Mouse (Mus musculus) neural tube, embryonic 11.5 days (tissue): ENCODE measurements at regions not wholly inside any gene's neighbourhood (a gene's known extent, or its start where the extent isn't known, plus 50 kb on each side); places are given as distances from the start of the nearest gene placed in this dataset.
A peak's percentile ranks its signal among the peaks of the same experiment; 100 is the strongest.

Experiments used
- ATAC-seq: fragments of 200-750 bp; cut with Nextera tagmentation; 2 replicates; pipeline ENCODE4 v1.8.0; 2017; ENCODE audit warnings: moderate number of reproducible peaks, mild to moderate bottlenecking, moderate TSS enrichment, moderate library complexity; ENCODE audit not compliant: insufficient read depth, low FRiP score, low TSS enrichment
- DNase-seq: peaks from one replicate; pipeline ENCODE4 v3.0.0-alpha.2; 2015; ENCODE audit warnings: low spot score
- H3K27ac ChIP-seq: fragments of 300-500 bp; sonication (generic); 2 replicates; pipeline ENCODE4 v1.5.1; 2014; ENCODE audit warnings: low read depth, mild to moderate bottlenecking, low read length
- H3K27me3 ChIP-seq: fragments of 300-500 bp; sonication (generic); 2 replicates; pipeline ENCODE4 v1.6.1; 2014; ENCODE audit warnings: mild to moderate bottlenecking, low read length, mixed read lengths; ENCODE audit not compliant: control insufficient read depth, insufficient read depth
- H3K36me3 ChIP-seq: fragments of 300-500 bp; sonication (generic); 2 replicates; pipeline ENCODE4 v1.6.1; 2014; ENCODE audit warnings: mild to moderate bottlenecking, low read length, moderate library complexity, mixed read lengths; ENCODE audit not compliant: control insufficient read depth, insufficient read depth
- H3K4me1 ChIP-seq: fragments of 300-500 bp; sonication (generic); 2 replicates; pipeline ENCODE4 v1.6.1; 2014; ENCODE audit warnings: low read length, mixed read lengths; ENCODE audit not compliant: control insufficient read depth, insufficient read depth
- H3K4me2 ChIP-seq: fragments of 300-500 bp; sonication (generic); 2 replicates; pipeline ENCODE4 v1.6.1; 2014; ENCODE audit warnings: low read depth, mild to moderate bottlenecking, moderate library complexity
- H3K4me3 ChIP-seq: fragments of 300-500 bp; sonication (generic); 2 replicates; pipeline ENCODE4 v1.5.1; 2014; ENCODE audit warnings: low read depth, low read length
- H3K9ac ChIP-seq: fragments of 300-500 bp; sonication (generic); 2 replicates; pipeline ENCODE4 v1.6.1; 2014; ENCODE audit warnings: mild to moderate bottlenecking, low read length
- H3K9me3 ChIP-seq: fragments of 300-500 bp; sonication (generic); 2 replicates; pipeline ENCODE4 v1.6.1; 2016; ENCODE audit warnings: low read length; ENCODE audit not compliant: control insufficient read depth
- WGBS: fragments of 180-500 bp; shearing (Covaris S2); extraction: QIAGEN DNeasy Blood & Tissue Kit; methylation state at CpG from one replicate; pipeline ENCODE4 v1.1.7; 2014; 5-methylcytosine and 5-hydroxymethylcytosine counted together

DNA sequence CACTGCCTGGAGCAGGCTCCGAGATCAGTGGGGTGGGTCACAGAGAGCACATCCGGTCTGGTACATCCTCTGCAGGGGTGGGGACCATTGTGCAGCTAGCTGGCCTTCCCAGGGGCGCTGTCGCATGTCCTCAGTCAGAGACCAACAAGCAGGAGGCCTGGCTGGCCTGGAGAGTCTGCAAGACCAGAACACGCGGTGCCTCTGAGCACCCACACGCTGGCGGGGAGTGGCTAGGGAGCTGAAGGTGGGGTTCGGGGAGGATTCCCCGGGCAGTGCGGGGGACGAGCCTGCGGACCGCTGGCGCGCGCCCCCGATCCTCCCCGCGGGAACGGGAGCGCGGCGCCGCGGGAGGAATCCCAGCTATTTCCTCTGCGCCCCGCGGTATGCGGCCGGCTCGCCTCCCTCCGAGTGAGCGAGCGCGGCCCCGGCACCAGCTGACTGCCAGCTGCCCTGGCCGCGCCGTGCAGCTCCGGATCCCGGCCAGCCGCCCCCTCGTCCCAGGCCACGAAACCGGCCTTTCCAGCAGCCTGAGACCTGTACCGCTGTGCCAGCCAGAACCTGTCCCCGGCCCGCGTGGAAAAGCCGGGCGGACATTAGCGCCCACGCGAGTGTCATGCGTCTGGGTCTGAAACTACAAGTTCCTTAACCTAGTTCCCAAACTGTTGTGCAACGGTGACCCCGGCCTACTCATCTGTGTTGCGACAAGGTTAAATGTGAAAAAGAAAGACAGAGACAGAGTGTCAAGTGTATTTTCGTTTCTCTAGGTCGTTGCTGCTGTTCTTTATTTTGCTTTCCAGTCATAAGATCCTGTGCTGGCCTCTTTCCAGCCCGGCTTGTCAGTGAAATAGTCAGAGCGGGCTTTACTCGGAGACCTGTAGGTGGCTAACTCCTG is 61.2 kb downstream of the Pkdcc start:
- peak overlapping the region; percentile 40 for H3K4me3 ChIP-seq
- ATAC-seq (peak; percentile 84), DNase-seq (peak; percentile 82)
- no peaks in the 10 kb centered on the region for H3K27me3 ChIP-seq
- H3K4me2 ChIP-seq = peak overlapping the region; percentile 82
- H3K9me3 ChIP-seq = no peaks in the 10 kb centered on the region
- H3K4me1 ChIP-seq = peaks cover 20% of the 10 kb centered on the region
- 6% methylated on average over 45 of the region's 64 CpGs for WGBS
- peak overlapping the region; percentile 58 for H3K27ac ChIP-seq
- peak overlapping the region; percentile 64 for H3K9ac ChIP-seq
- H3K36me3 ChIP-seq = no peaks in the 10 kb centered on the region

DNA sequence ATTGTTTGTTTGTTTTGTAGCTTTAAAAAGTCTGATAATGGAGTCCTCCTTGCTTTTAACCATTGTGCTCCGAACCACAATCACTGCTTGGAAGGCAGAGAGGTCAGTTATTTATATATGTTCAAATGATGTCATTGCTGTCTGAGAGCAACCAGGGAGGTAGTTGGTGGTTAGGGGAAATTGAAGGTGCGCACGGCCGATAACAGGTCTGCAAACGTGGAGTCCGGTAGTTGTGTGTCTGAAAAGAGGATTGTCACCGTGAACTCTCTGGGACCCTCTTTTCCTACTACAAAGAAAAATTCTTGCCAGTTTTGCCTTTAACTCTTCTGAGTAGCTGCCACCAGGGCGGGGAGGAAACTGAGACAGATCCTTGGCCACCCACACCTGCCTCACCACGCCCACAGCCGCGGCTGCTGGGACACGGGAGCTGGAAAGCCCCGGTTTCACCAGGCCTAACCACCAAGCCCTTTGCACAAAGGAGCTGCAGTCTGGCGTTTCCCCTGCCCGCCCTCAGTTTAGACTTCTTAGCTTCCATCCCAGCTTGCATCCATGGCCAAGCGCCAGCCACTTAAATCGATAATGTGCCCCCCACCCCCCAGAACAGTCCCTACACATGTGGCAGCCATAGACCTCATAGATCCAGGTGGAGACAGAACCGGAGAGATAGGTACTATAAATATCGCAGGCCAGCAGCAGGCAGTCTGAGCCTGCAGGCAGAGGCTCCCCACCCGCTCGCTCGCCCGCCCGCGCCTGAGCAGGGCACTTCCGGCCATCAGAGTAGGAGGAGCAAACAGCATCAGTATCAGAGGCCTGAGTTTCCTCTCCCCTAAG is 62.2 kb downstream of the Pkdcc start:
- peak; percentile 71 for DNase-seq
- peak; percentile 31; the same call in 1 of the 2 replicates for ATAC-seq
- no peaks in the 10 kb centered on the region for H3K27me3 ChIP-seq
- peaks cover 20% of the 10 kb centered on the region for H3K4me1 ChIP-seq
- peak overlapping the region; percentile 10; the same call in 1 of the 2 replicates for H3K4me3 ChIP-seq
- peak overlapping the region; percentile 56 for H3K9ac ChIP-seq
- H3K27ac ChIP-seq = peak overlapping the region; percentile 51; the same call in 1 of the 2 replicates
- WGBS = 28% methylated on average over 26 of the region's 26 CpGs
- H3K36me3 ChIP-seq = no peaks in the 10 kb centered on the region
- no peaks in the 10 kb centered on the region for H3K9me3 ChIP-seq
- H3K4me2 ChIP-seq = peak overlapping the region; percentile 33

DNA sequence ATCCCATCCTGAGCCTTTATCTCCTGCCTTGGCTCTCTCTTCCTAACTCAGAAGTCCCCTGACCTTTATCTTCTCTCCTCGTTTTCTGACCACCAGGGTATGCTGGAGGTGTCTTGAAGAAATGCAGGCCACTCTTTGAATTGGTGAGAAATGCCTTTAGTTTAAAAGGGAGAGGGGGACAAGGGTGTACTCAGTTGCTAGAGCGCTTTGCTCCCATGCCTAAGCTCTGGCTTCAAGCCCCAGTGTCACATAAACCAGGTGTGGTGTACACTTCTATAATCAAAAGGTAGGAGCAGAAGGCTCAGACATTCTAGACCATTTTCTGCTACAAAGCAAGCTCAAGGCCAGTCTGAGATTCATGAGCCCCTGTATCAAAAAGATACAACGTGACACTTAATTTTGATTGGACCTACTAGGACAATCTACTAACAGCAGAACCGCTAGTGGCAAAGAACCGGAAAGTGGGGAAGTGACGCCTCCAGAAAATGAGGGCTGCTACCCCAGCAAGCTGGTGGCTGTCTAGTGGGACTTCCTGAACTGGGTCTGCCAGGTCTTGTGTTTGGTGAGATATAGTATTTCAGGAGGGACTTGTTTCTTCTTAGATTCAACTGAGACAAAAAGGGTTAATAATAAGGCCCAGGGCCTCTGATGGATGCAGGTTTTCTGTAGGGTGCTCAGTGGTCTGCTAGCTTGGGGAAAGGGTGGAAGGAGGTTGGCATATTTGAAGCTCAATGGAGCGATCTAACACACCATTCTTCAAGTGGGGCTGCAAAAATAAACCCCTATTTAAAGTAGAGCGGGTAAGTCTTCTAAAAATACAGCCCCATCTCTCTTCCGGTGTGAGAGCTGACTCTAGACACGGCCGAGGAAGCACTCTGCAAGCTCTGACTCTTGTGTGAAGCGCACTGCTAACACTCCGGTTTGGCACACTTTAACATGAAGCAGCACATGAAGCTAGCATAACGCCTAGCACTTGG is 63.1 kb downstream of the Pkdcc start:
- H3K36me3 ChIP-seq = no peaks in the 10 kb centered on the region
- peaks cover 20% of the 10 kb centered on the region for H3K4me1 ChIP-seq
- no peaks in the 10 kb centered on the region for H3K27me3 ChIP-seq
- H3K27ac ChIP-seq = 0 out of 2 replicates have a peak overlapping the region, but pooled peaks have one; percentile 51
- H3K4me3 ChIP-seq = no peak overlapping the region
- H3K4me2 ChIP-seq = no peak overlapping the region
- H3K9ac ChIP-seq = peak overlapping the region; percentile 56
- DNase-seq = no peak
- 77% methylated on average over 14 of the region's 14 CpGs for WGBS
- H3K9me3 ChIP-seq = no peaks in the 10 kb centered on the region
- no peak for ATAC-seq

DNA sequence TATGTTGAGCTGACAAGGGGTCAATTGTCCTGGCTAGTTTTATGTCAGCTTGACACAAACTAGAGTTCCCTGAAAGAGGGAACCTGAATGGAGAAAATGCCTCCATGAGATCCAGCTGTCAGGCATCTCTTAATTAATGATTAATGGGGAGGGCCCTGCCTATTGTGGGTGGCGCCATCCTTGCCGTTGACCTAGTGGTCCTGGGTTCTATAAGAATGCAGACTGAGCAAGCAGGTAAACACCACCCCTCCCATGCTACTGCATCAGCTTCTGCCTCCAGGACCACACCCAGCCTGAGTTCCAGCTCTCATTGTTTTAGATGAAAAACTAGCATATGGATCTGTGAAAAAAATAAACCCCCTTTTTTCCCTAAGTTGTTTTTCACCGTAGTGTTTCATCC is 67.4 kb upstream of the Eml4 start:
- H3K4me2 ChIP-seq = no peak overlapping the region
- H3K27ac ChIP-seq = no peak overlapping the region
- H3K9me3 ChIP-seq = no peaks in the 10 kb centered on the region
- WGBS = 67% methylated on average over 3 of the region's 3 CpGs
- no peaks in the 10 kb centered on the region; the same call in 1 of the 2 replicates for H3K4me1 ChIP-seq
- H3K4me3 ChIP-seq = no peak overlapping the region
- DNase-seq (no peak), ATAC-seq (no peak)
- H3K36me3 ChIP-seq = no peaks in the 10 kb centered on the region
- H3K9ac ChIP-seq = no peak overlapping the region
- no peaks in the 10 kb centered on the region for H3K27me3 ChIP-seq

DNA sequence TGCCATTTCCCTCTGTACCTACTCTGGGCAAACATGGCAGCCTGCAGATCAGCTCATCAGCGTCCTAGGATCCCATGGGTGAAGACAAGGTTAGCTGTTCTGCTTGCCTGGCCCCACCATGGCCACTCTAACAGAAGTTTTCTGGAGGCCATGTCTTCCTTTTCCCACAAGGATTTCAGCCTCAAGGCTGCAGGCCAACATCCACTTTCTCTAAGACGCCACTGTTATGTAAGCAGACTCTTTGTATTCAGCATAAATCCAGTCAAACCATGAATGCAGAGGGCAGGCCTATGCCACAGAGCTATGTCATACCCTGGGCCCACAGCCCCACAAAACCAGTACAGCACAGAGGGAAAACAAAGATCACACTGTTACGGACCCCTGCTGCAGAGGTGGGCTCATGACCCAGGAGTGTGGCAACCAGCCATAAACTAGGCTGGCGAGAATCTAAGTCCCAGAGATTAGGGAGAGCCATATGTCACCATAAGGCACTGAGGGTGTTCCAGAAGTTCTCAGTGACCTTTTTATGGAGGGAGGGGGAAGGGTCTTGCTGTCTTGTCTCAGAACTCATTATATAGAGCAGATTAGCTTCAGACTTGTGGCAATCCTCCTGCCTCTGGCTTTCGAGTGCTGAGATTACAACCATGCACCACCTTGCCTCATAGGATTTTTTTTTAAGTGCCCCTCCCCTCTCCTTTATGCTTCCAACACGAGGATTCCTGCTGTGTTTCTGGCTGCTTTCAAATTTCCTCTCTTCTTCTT is 63.2 kb upstream of the Eml4 start:
- 47% methylated on average over 6 of the region's 6 CpGs for WGBS
- H3K27me3 ChIP-seq = no peaks in the 10 kb centered on the region
- H3K27ac ChIP-seq = no peak overlapping the region
- no peaks in the 10 kb centered on the region for H3K36me3 ChIP-seq
- ATAC-seq (peak; percentile 65), DNase-seq (peak; percentile 42)
- no peak overlapping the region for H3K4me2 ChIP-seq
- no peak overlapping the region for H3K4me3 ChIP-seq
- H3K4me1 ChIP-seq = no peaks in the 10 kb centered on the region
- no peak overlapping the region for H3K9ac ChIP-seq
- no peaks in the 10 kb centered on the region for H3K9me3 ChIP-seq

DNA sequence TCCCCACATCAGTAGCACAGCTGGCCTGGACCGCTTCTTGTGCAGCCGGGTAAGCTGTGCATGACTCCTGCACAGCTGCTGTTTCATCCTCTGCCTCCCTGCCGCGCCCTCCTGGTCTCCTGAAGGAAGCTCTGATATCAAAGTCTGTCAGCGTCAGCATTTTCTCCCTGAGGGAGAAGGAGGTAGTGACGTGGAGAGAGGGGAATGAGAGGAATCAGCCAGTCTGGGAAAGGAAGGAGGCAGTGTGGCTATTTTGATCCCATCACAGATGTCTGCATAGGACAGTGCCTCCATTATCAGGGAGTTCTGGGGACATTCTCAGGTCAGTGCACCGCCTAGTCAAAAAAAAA is 62.6 kb upstream of the Eml4 start:
- Histone ChIP-seq H3K4me1 (no peaks in the 10 kb centered on the region), H3K4me2 (no peak overlapping the region), H3K9ac (no peak overlapping the region), H3K9me3 (no peaks in the 10 kb centered on the region), H3K27ac (no peak overlapping the region), H3K36me3 (no peaks in the 10 kb centered on the region), H3K4me3 (no peak overlapping the region), H3K27me3 (no peaks in the 10 kb centered on the region)
- ATAC-seq (0 out of 2 replicates have a peak, but pooled peaks have one; percentile 53), DNase-seq (peak; percentile 53)
- 20% methylated on average over 7 of the region's 7 CpGs for WGBS

DNA sequence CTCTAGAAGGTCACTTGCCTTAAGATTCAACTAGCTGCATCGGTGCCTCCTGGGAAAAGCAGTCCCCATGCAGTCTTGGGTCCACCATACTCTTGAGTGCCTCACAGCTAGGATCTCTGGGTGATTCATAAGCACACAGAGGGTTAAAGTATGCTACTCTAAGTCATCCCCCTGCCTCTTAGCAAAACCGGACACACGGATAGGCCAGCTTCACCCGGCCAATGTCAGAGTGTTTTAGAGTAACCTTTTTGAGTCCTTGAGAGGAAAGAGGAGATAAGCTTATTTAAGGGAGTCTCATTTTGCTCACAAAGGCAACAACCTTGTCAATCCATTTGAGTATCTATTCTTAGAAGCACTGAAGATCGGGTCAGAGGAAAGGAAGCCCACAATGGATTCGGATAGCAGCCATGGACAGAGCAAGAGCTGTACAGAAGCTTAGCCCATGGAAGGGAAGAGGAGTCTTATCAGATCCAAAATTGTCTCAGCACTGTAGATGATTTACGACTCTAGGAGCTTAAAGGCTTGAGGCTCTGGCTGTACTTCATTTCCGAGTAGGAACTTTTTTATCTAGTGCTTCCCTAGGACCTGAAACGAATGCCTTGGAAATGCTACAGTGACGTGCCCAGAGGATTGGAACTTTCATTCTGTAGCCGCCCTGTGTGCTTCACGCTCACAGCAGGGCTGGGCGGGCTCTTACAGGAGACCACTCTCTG is 55.0 kb upstream of the Eml4 start:
- no peak overlapping the region for H3K9ac ChIP-seq
- H3K36me3 ChIP-seq = no peaks in the 10 kb centered on the region
- H3K4me2 ChIP-seq = no peak overlapping the region
- H3K9me3 ChIP-seq = no peaks in the 10 kb centered on the region
- no peaks in the 10 kb centered on the region for H3K27me3 ChIP-seq
- ATAC-seq (no peak), DNase-seq (no peak)
- H3K4me3 ChIP-seq = no peak overlapping the region
- no peaks in the 10 kb centered on the region for H3K4me1 ChIP-seq
- no peak overlapping the region for H3K27ac ChIP-seq
- 82% methylated on average over 13 of the region's 13 CpGs for WGBS
